Mouse (Mus musculus): Measurements from ENCODE around the gene Scaf4.
"Not testable (repeated sequence)": the region's sequence is repeated elsewhere in the genome, so short reads cannot be mapped to it uniquely, and the experiment has no call there.

The Scaf4 gene

GRCm38 (mm10) chr16:90291675-90292074, 7.4 kb upstream of the Scaf4 start:
- DNase-seq (ENCODE audit: low spot score in 2 of 2): no peak

DNA sequence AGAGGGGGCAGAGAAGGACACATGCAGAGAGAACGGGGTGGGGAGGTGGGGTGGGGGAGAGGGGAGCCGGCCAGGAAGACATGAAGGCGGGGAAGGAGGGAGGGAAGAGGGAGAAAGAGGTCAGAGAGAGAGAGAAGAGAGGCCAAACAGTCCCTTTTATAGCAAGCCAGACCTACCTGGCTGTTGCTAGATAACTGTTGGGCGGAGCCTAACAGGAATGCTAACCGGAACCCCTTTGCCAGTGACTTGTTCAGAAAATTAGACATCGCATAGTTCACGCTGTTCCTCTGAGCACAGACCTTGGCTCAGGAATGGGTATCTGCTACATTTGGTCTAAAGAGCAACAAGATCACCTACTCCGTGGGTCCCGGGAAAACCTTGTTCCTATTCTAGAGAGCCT, 6.7 kb upstream of the Scaf4 start:
- no peak for DNase-seq (ENCODE audit: low spot score in 2 of 2)

DNA sequence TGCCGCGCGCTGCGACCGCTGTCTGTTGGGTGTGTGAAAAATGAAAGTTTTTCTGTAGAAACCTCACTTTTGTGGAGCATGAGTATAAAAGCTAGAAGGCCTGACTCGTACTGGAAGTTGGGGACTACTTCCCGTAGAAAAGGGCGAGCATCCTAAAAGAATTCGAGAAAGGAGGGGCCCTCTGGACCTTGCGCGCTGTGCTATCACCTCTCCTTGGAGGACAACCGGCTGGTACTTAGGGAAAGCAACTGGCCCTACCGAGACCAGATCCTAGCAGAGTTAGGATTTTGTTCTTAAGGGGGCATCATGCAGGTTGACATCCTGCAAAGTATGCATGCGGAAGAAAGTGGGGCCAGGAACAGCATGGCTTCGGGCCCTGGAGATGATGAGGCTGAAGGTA, 613 bp upstream of the Scaf4 start:
- no peak for DNase-seq (ENCODE audit: low spot score in 2 of 2)

GRCm38 (mm10) chr16:90283266-90283904, 918 bp downstream of the Scaf4 start:
- peak; percentile 13 to 17 for DNase-seq (ENCODE audit: low spot score in 2 of 2)

- DNase-seq (ENCODE audit: low spot score in 2 of 2): peak; percentile 11 to 12
These were observed 1.6 kb downstream of the Scaf4 start for GRCm38 (mm10) chr16:90282620-90283265.

DNA sequence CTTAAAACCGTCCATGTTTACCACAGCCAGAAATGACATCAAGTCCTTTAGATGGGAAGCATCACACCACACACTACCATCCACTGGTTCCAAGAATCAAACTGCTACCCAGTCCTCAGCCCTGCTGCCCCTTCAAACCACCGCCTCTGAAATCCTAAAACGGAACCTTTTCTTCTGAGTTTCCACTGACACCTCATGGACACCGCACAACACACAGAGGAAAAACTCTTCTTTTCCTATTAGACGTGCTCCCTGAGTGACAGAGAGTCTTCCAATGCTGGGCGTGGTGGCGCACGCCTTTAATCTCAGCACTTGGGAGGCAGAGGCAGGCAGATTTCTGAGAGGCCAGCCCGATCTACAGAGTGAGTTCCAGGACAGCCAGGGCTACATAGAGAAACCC, 2.9 kb downstream of the Scaf4 start:
- DNase-seq (ENCODE audit: low spot score in 2 of 2): no peak

DNA sequence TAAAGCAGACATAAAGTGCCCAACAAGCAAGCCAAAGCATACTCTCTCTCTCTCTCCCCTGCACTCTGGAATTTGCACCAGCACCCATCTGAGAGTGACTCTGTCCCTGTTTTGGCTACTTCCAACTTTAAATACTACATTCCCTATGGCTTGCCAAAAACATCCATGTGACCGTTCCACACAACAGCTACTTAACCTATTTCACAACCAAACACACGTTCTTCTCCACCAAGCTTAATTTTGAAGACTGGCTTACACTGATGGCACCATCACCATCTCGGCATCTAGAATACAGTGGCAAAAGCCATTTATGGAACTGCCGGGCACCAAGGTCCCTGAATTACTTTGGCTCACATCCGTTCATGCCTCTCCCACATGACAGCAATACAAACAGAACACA, 3.3 kb downstream of the Scaf4 start:
- no peak for DNase-seq (ENCODE audit: low spot score in 2 of 2)

- no peak for DNase-seq (ENCODE audit: low spot score in 2 of 2)
These were observed 3.8 kb downstream of the Scaf4 start for GRCm38 (mm10) chr16:90280515-90280914.

GRCm38 (mm10) chr16:90279058-90279457, 5.2 kb downstream of the Scaf4 start:
- peak; percentile 9 to 17 for DNase-seq (ENCODE audit: low spot score in 2 of 2)

- no peak for DNase-seq (ENCODE audit: low spot score in 2 of 2)
These were observed 8.8 kb downstream of the Scaf4 start for GRCm38 (mm10) chr16:90275521-90275920.

DNA sequence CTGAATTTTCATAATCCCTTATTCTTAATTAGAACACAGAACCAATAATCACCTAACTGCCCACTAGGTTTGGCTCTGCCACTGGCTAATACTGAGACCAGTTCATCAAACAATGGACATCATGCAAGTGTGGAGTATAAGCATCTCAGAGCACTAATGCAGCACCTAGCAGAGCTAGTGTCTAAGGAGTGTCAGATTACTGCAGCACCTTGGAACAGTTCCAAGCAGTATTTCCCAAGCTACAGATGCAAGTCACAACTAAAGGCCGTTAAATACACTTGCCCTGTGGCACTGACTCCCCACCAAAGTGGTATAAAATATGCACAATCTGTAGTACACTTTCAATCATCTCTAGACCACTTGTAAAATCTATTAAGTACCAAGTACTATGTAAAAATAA, 17.7 kb downstream of the Scaf4 start:
- no peak for DNase-seq (ENCODE audit: low spot score in 2 of 2)

GRCm38 (mm10) chr16:90265106-90265505, 19.2 kb downstream of the Scaf4 start:
- no peak for DNase-seq (ENCODE audit: low spot score in 2 of 2)

- no peak for DNase-seq (ENCODE audit: low spot score in 2 of 2)
These were observed 20.3 kb downstream of the Scaf4 start for GRCm38 (mm10) chr16:90264021-90264420.

GRCm38 (mm10) chr16:90261791-90262190, 22.5 kb downstream of the Scaf4 start:
- no peak for DNase-seq (ENCODE audit: low spot score in 2 of 2)

- DNase-seq (ENCODE audit: low spot score in 2 of 2): no peak
These were observed 24.2 kb downstream of the Scaf4 start for GRCm38 (mm10) chr16:90260097-90260496.

- no peak for DNase-seq (ENCODE audit: low spot score in 2 of 2)
These were observed 24.7 kb downstream of the Scaf4 start for GRCm38 (mm10) chr16:90259623-90260022.

DNA sequence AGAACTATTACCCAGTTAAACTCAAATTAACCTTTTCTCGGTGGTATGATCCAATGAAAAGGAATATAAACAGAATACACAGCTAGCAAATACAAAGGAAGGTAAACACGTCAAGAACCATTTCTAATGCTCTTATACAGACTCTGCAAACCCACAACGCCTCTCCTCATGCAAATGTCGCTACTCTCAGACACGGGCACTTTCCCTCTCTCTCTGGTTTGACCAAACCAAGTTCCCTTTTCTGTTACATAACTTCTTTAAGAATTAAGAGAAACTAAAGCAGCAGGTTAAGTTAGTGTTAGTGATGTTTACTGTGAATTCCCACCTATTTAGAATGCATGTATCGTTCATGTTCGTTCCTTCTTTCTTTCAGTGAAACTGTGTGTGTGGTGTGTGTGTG, 25.4 kb downstream of the Scaf4 start:
- peak in 1 of 2 experiments; percentile 21 for DNase-seq (ENCODE audit: low spot score in 2 of 2)

GRCm38 (mm10) chr16:90252521-90252920, 31.8 kb downstream of the Scaf4 start:
- DNase-seq (ENCODE audit: low spot score in 2 of 2): no peak

DNA sequence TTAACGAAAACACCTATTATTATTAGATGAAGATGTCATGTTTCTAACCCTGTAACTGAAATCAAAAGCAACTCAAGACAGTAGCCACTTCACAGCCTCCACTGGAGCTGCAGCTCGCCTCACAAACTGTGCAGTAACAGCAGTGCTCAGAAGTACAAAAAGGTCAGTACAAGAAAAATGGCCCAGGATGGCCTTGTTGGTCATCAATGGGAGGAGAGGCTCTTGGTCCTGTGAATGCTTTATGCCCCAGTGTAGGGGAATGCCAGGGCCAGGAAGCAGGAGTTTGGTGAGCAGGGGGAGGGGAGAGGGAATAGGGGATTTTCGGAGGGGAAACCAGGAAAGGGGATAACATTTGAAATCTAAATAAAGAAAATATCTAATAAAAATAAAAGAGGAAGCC, 33.0 kb downstream of the Scaf4 start:
- DNase-seq (ENCODE audit: low spot score in 2 of 2): not testable (repeated sequence)

GRCm38 (mm10) chr16:90250099-90250498, 34.2 kb downstream of the Scaf4 start:
- DNase-seq (ENCODE audit: low spot score in 2 of 2): no peak

- DNase-seq (ENCODE audit: low spot score in 2 of 2): no peak
These were observed 41.6 kb downstream of the Scaf4 start for GRCm38 (mm10) chr16:90242426-90243304.

GRCm38 (mm10) chr16:90241875-90242274, 42.4 kb downstream of the Scaf4 start:
- no peak for DNase-seq (ENCODE audit: low spot score in 2 of 2)
